Mouse (Mus musculus) fibroblast of lung, adult 2 months (primary cell): ENCODE measurements around the gene Myh7.
"Not testable (repeated sequence)": the region's sequence is repeated elsewhere in the genome, so short reads cannot be mapped to it uniquely, and the experiment has no call there.

Source experiments
- DNase-seq: peaks from one replicate; pipeline ENCODE4 v3.0.0-alpha.2; 2011; ENCODE audit warnings: low read depth

Gene Myh7

DNA sequence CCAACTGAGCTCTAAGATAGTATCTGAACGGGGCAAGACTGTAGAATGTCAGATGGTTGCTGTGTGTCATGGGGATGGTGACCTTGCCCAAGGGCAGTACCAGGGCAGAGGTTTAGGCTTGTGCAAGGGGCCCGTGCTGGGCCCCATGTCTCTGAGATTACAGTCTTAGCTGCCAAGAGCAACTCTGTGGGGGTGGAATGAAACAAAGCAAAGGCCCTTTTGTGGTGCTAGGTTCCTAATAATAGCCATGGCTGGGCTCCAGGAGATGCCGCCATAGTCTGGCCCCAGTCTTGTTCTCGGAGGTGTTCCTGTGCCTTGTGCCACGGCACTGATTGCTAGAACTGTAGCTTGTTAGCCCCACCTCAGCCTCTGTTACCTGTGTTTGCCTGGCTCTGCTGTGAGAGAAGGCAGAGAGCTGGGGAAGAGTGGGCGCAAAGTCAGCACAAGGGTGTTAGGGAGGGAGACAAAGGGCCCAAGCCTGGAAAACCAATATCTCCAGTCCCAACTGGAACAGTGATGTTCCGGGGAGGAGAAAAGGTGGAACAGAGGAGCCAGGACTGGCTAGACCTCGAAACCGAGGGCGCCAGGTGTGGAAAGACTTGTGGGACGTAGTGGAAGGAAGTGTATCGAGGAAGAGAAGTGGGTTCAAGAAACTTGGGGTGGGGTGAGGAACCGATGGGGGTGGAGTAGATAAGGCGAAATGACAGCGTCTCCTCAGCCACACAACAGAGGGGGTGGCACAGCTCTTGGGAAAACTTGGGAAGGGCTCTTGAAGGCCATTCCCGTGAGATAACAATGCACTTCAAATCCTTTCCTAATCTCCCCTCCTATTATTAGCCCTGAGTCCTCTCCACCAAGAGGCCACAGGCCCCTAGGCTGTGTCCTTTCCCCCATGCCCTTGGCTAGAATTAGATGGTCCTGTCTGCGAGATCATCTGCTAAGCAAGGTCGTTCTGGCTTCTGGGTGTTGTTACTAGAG is 9.7 kb upstream of the Myh7 start:
- DNase-seq: peak; percentile 7

DNA sequence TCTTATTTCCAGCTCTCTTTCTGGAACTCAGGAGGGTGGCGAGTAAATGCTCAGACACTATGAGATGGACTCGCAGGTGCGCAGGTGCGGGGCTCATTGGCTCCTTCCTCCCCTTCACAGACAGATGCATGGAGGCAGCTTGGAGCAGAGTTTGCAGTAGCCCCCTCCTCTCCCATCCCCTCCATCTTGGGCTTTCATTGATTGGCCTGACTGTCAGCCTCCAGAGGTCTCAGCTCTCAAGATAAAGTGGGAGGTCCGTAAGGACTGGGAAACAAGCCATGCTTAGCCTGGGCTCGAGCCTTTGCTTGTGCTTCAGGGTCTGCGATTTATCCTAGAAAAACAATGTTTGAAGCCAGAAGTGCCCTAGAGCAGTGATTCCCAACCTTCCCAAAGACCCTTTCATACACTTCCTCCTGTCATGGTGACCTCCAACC is 8.3 kb upstream of the Myh7 start:
- DNase-seq: no peak

DNA sequence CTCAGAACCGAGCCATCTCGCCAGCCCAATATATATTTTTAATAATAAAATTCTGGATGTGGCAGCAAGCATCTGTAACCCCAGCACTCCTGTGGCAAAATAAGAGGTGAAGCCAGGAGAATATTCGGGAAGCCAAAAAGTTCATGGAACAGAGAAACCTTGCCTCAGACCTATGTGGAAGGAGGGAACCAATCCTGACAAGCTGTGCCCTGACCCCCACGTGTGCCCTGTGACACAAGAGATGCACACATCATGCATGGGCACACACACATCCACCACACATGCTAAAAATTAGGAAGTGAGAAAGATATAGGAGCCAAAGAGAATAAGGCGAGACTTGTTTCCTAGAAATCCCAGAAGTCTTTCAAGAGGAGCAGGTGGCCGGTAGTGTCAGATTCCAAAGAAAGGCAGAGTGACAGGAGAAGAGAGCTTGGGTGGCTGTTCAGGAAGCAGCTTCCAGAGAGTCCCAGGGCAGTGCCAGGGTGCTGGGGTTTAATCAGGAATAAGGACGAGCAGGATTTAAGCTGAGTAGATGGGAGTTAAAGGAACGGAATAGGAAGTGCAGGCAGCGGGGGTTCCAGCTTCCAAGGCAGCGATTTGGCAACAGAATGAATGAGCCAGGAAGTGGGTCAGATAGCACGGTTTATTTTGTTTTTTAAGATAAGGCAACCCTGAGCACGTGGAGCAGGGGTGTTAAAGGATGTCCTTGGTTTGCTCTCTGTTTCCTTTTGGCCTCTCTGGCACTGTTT is 7.7 kb upstream of the Myh7 start:
- DNase-seq: no peak

DNA sequence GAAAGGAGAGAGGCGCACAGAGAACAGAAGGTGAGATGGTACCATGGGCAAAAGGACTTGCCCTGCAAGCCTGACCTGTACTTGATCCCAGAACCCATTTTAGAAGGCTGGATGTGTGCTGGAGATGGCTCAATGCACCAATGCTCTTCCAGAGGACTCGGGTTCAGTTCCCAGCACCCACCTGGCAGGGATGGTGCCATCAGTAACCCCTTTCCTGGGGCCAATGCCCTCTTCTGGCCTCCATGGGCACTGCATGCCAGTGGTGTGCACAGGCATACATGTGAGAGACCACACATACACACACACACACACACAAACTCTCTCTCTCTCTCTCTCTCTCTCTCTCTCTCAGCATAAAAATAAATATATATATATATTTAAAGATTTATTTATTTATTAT is 7.0 kb upstream of the Myh7 start:
- no peak for DNase-seq

- DNase-seq: no peak
Observed at GRCm38 (mm10) chr14:55000814-55001213, 6.4 kb upstream of the Myh7 start.

DNA sequence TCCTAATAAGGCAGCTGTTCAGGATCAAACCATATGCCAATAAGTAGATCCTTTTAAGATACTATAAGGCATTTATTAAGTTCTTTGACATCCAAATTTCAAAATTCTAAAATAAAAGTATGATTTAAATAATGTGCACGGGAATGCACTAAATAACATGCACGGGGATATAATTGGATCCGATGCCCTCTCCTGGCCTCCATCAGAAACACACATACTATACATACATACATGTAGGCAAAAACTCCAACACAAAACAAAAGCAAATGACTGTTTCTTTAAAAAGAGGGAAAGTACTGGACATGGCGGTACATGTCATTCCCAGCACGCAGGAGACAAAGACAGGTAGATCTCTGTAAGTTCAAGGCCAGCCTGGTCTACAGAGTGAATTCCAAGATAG is 5.4 kb upstream of the Myh7 start:
- not testable (repeated sequence) for DNase-seq

- DNase-seq: no peak
Observed at GRCm38 (mm10) chr14:54998680-54999079, 4.3 kb upstream of the Myh7 start.

GRCm38 (mm10) chr14:54997297-54997696 is 2.9 kb upstream of the Myh7 start:
- DNase-seq: no peak

GRCm38 (mm10) chr14:54996793-54997192 is 2.4 kb upstream of the Myh7 start:
- DNase-seq: no peak

DNA sequence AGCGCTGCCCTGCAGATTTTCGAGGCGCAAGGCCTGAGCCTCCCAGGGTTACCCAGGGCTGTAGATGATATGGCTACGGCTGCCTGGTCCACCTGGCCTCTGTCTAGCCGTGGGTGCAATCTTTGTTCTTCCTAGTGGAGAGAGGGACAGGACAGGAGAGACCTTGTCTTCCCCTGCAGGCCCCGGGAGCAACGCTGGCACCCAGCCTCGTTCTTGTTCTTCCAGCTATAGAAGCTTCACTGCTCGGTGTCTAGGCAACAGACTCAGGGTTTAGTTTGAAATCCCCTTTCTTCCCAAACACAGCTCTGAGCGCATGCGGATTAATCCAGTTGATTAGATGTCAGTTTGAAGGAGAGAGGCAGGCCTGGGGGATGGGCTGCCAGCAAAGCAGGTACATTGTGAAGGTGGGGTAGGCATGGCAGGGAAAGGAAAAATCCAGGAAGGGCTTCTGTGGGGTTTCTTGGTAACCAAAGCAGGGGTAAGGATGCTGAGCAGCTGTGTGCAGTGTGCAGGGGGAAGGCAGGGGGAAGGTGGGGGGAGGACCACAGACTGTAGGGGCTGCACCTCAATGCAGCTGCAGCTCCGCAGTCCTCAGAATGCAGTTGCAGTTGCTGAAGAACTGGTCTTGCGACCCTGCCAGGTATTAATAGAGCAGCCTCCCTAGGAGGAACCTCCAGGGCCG is 1.2 kb upstream of the Myh7 start:
- DNase-seq: no peak

GRCm38 (mm10) chr14:54994869-54995186 is 402 bp upstream of the Myh7 start:
- DNase-seq: no peak

GRCm38 (mm10) chr14:54993636-54994035 is 790 bp downstream of the Myh7 start:
- no peak for DNase-seq

GRCm38 (mm10) chr14:54992196-54992595 is 2.2 kb downstream of the Myh7 start:
- DNase-seq: no peak

- DNase-seq: no peak
Observed at GRCm38 (mm10) chr14:54989886-54990441, 4.5 kb downstream of the Myh7 start.

GRCm38 (mm10) chr14:54988882-54989281 is 5.5 kb downstream of the Myh7 start:
- DNase-seq: no peak

DNA sequence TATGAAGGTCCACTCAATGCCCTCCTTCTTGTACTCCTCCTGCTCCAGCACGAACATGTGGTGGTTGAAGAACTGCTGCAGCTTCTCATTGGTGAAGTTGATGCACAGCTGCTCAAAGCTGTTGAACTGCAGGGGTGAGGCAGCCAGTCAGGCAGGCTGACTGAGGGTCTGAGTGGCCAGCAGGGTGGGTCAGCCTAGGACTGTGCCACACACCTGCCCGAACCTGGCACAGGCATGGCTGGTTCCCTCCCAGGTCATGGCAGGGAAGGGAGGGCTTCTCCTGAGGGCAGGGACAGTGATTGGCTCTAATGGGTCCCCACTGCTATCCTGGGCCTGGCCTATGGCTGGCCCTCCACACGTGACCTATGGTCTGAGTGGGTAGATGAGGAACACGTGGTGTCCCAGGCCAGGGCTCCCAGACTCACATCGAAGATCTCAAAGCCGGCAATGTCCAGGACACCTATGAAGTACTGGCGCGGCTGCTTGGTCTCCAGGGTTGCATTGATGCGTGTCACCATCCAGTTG is 6.0 kb downstream of the Myh7 start:
- DNase-seq: not testable (repeated sequence)

- DNase-seq: no peak
Observed at GRCm38 (mm10) chr14:54981934-54982333, 12.5 kb downstream of the Myh7 start.

DNA sequence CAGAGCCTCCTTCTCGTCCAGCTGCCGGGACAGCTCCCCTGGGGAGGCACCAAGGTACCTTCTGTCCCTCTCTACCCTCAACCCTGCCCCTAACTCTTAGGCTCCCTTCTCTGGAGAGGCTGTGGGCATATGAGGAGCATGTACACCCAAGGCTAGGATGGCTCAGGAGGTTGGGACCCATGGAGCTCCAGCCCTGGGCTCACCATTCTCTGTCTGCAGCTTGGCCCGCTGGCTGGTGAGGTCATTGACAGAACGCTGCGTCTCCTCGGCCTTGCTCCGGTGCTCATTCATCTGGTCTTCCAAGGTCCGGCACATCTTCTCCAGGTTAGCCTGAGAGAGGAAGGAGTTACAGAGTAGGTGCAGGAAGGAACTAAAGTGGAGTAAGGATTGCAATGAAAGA is 15.8 kb downstream of the Myh7 start:
- DNase-seq: no peak

- no peak for DNase-seq
Observed at GRCm38 (mm10) chr14:54976633-54977032, 17.8 kb downstream of the Myh7 start, which contains the start of gene Gm17428. TSS of gene Gm17428 (plus strand) at chr14:54976933.

- DNase-seq: no peak
Observed at GRCm38 (mm10) chr14:54974068-54974791, 20.2 kb downstream of the Myh7 start.

- not testable (repeated sequence) for DNase-seq
Observed at GRCm38 (mm10) chr14:54972786-54973185, 21.6 kb downstream of the Myh7 start.
